Mouse (Mus musculus): ENCODE data around the gene Dnah9.

DNA sequence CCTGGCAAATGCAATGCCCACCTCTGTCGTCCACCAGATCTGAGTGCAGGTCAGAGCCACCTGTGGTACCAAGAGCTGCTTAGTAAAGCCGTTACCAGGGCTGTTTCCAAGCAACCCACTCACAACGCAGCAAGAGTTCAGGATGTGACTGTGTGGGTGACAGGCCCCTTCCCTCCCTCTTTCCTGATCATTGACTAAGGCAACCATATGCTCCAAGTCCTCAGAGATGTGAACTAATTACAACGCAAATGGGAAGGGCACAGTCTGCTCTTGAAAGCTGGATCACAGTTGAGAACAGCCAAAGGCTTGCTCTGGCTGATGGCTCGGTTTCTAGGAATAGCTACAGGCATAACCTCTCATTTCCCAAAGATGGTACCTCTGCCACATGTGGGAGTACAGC is 95.4 kb downstream of the Dnah9 start:
- TF ChIP-seq CTCF (IDR thresholded peaks at IDR 0.05; ENCODE audit: borderline replicate concordance, extremely low read depth, insufficient read depth, insufficient read length) (no peak), POLR2A (IDR thresholded peaks at IDR 0.05; ENCODE audit: borderline replicate concordance, extremely low read depth, insufficient read depth, insufficient read length, poor library complexity, severe bottlenecking) (no peak)
